Mouse (Mus musculus) heart, postnatal 0 days (tissue): ENCODE data around the gene Socs5. TPM values are rescaled to one million over a fixed set of nuclear protein-coding genes. Genes with fewer than 3 reads are reported as not detected.

Experiments used
- ATAC-seq: fragments of 200-750 bp; cut with Nextera tagmentation; 2 replicates; pipeline ENCODE4 v1.8.0; 2017; ENCODE audit warnings: low read depth, moderate number of reproducible peaks, moderate library complexity; ENCODE audit not compliant: insufficient read depth
- DNase-seq: peaks from one replicate; pipeline ENCODE4 v3.0.0-alpha.2; 2016; ENCODE audit warnings: low spot score
- H3K27ac ChIP-seq: fragments of 300-500 bp; sonication (generic); 2 replicates; pipeline ENCODE4 v1.5.1; 2014; ENCODE audit warnings: low read depth, mild to moderate bottlenecking
- H3K27me3 ChIP-seq: fragments of 300-500 bp; sonication (generic); 2 replicates; pipeline ENCODE4 v1.6.1; 2014; ENCODE audit warnings: low read length, mixed read lengths; ENCODE audit not compliant: control insufficient read depth, insufficient read depth
- H3K36me3 ChIP-seq: fragments of 300-500 bp; sonication (generic); replicated peaks from 2 replicates; pipeline ENCODE4 v1.6.1; 2014; ENCODE audit warnings: low read length, mixed read lengths; ENCODE audit not compliant: control insufficient read depth, insufficient read depth
- H3K4me1 ChIP-seq: fragments of 300-500 bp; sonication (generic); 2 replicates; pipeline ENCODE4 v1.6.1; 2014; ENCODE audit warnings: antibody characterized with exemption; ENCODE audit not compliant: control insufficient read depth, insufficient read depth
- H3K4me2 ChIP-seq: fragments of 300-500 bp; sonication (generic); 2 replicates; pipeline ENCODE4 v1.6.1; 2014; ENCODE audit warnings: low read depth, mild to moderate bottlenecking, low read length, moderate library complexity
- H3K4me3 ChIP-seq: fragments of 300-500 bp; sonication (generic); 2 replicates; pipeline ENCODE4 v1.5.1; 2014; ENCODE audit warnings: low read depth, low read length
- H3K9ac ChIP-seq: fragments of 300-500 bp; sonication (generic); replicated peaks from 2 replicates; pipeline ENCODE4 v1.6.1; 2014; ENCODE audit warnings: low read depth, low read length, mixed read lengths
- H3K9me3 ChIP-seq: fragments of 300-500 bp; sonication (generic); replicated peaks from 2 replicates; pipeline ENCODE4 v1.6.1; 2016; ENCODE audit warnings: low read length; ENCODE audit not compliant: control insufficient read depth
- CTCF ChIP-seq: IDR thresholded peaks from 2 replicates; pipeline ENCODE4 v1.5.1; 2016; ENCODE audit warnings: antibody characterized with exemption, control low read depth, low read depth
- EP300 ChIP-seq: IDR thresholded peaks from 2 replicates; pipeline ENCODE4 v1.6.1; 2016; ENCODE audit warnings: antibody characterized with exemption, low read depth
- WGBS: fragments of 180-500 bp; shearing (Covaris S2); extraction: QIAGEN DNeasy Blood & Tissue Kit; methylation state at CpG from one replicate; pipeline ENCODE4 v1.1.7; 2014; 5-methylcytosine and 5-hydroxymethylcytosine counted together
- polyA plus RNA-seq: library from polyadenylated mRNA; unstranded; fragments of >200 nt; fragmentation: Nextera tagmentation; extraction: Ambion mirVana; gene quantifications from 2 replicates; pipeline ENCODE4 v1.2.1, GENCODE M21; 2015
- total RNA-seq: library from RNA; depleted of rRNA; stranded (reverse); fragments of >200 nt; gene quantifications from 2 replicates; pipeline ENCODE4 v1.2.3, GENCODE M21; 2014; ENCODE audit warnings: low replicate concordance

Socs5 gene
- total and polyA plus RNA-seq, 2 experiments from 2014 or later, result 7.9 to 17.7 TPM

DNA sequence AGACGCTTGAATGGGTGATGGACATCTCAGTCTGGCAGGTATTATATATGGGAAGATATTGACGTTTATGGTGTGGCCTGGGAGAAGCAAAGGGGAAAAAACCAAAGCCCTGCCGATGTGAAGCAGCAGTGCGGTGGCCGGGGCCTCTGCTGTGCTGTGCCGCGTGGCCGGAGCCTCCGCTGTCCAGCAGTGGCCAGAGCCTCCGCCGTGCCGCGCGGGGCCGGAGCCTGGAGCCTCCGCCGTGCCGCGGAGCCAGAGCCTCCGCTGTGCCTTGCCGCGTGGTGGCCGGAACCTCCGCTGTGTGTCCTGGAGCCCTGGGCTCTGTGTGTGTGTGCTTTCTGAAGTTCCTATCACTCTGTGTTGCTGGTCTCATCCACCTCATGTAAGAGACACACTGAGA lies 17.9 kb downstream of the Socs5 start:
- Histone ChIP-seq H3K4me1 (no peaks in the 10 kb centered on the region), H3K9ac (0 out of 2 replicates have a peak overlapping the region, but pooled peaks have one; percentile 16), H3K27me3 (no peaks in the 10 kb centered on the region), H3K4me2 (peak overlapping the region; percentile 56), H3K9me3 (no peaks in the 10 kb centered on the region), H3K4me3 (peak overlapping the region; percentile 27), H3K27ac (peak overlapping the region; percentile 38; the same call in 1 of the 2 replicates), H3K36me3 (peaks cover 12% of the 10 kb centered on the region)
- TF ChIP-seq EP300 (no peak), CTCF (no peak)
- 56% methylated on average over 24 of the region's 24 CpGs for WGBS
- DNase-seq (no peak), ATAC-seq (peak; percentile 57; the same call in 1 of the 2 replicates)

DNA sequence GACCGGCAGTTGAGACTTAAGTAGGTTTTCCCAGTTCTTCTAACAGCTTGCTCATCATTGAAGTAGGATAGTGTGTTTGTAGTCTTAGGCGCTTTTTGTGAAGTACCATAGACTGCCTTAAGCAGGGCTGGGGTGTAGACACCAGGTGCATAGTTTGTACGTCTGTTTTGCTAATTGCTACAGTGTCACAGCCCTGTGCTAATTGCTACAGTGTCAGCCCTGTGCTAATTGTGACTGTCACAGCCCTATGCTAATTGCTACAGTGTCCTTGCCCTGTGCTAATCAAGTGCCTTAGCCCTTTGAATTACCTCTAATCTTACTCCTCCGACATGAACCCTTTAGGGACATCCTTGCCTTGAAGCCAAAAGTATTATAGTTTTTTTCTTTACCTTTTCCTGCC lies 24.8 kb downstream of the Socs5 start:
- Histone ChIP-seq H3K4me1 (no peaks in the 10 kb centered on the region), H3K27me3 (no peaks in the 10 kb centered on the region), H3K36me3 (peaks cover 18% of the 10 kb centered on the region), H3K27ac (no peak overlapping the region), H3K9ac (no peak overlapping the region), H3K9me3 (no peaks in the 10 kb centered on the region), H3K4me3 (no peak overlapping the region), H3K4me2 (no peak overlapping the region)
- TF ChIP-seq EP300, result no peak
- no peak for TF ChIP-seq CTCF
- DNase-seq (no peak), ATAC-seq (no peak)
- 78% methylated on average over 4 of the region's 4 CpGs for WGBS

GRCm38 (mm10) chr17:87133823-87134222 lies 26.3 kb downstream of the Socs5 start:
- no peak overlapping the region for H3K4me2 ChIP-seq
- WGBS, result 82% methylated on average over 23 of the region's 23 CpGs
- H3K4me3 ChIP-seq, result no peak overlapping the region
- H3K27ac ChIP-seq, result no peak overlapping the region
- DNase-seq, result peak; percentile 23
- H3K36me3 ChIP-seq, result peaks cover 18% of the 10 kb centered on the region
- no peak for ATAC-seq
- H3K27me3 ChIP-seq, result no peaks in the 10 kb centered on the region
- TF ChIP-seq CTCF (no peak; the same call in 1 of the 2 replicates), EP300 (no peak)
- H3K4me1 ChIP-seq, result no peaks in the 10 kb centered on the region
- no peaks in the 10 kb centered on the region for H3K9me3 ChIP-seq
- H3K9ac ChIP-seq, result no peak overlapping the region

- H3K4me3 ChIP-seq, result no peak overlapping the region
- WGBS, result 94% methylated on average over 24 of the region's 24 CpGs
- no peaks in the 10 kb centered on the region for H3K4me1 ChIP-seq
- peaks cover 18% of the 10 kb centered on the region for H3K36me3 ChIP-seq
- H3K4me2 ChIP-seq, result no peak overlapping the region
- H3K9ac ChIP-seq, result no peak overlapping the region
- no peak overlapping the region for H3K27ac ChIP-seq
- ATAC-seq (no peak), DNase-seq (no peak)
- TF ChIP-seq CTCF (no peak), EP300 (no peak)
- H3K27me3 ChIP-seq, result no peaks in the 10 kb centered on the region
- no peaks in the 10 kb centered on the region for H3K9me3 ChIP-seq
Observed at GRCm38 (mm10) chr17:87134631-87135030, 27.2 kb downstream of the Socs5 start.

DNA sequence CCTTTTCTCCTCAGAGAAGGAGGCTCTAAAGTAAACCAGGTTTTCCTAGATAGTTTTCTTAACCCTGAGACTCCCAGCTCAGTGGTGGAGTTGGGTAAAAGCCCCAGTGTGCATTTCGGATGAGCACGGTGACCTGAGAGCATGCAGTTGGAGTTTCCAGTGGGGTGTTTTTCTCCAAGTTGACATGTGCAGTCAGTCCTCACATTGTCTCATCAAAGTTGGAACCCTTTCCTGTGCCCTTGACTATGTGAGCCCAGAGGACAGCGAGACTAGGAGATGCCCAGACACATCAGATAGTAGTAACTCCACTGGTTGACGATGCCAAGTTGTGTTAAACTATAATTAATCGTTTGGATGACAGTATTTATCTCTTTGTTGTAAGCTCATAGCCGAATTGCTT lies 28.3 kb downstream of the Socs5 start:
- Histone ChIP-seq H3K4me3 (no peak overlapping the region), H3K27ac (no peak overlapping the region), H3K4me2 (no peak overlapping the region), H3K9ac (no peak overlapping the region), H3K9me3 (no peaks in the 10 kb centered on the region), H3K36me3 (peaks cover 18% of the 10 kb centered on the region), H3K27me3 (no peaks in the 10 kb centered on the region), H3K4me1 (no peaks in the 10 kb centered on the region)
- ATAC-seq (no peak), DNase-seq (no peak)
- no peak for TF ChIP-seq EP300
- whole genome bisulfite sequencing, result 76% methylated on average over 6 of the region's 6 CpGs

GRCm38 (mm10) chr17:87141188-87141935 lies 33.9 kb downstream of the Socs5 start:
- H3K4me1 ChIP-seq, result no peaks in the 10 kb centered on the region
- H3K27ac ChIP-seq, result 0 out of 2 replicates have a peak overlapping the region, but pooled peaks have one; percentile 15
- no peaks in the 10 kb centered on the region for H3K27me3 ChIP-seq
- H3K4me3 ChIP-seq, result no peak overlapping the region
- H3K36me3 ChIP-seq, result no peaks in the 10 kb centered on the region
- TF ChIP-seq EP300, result no peak
- TF ChIP-seq CTCF, result no peak
- no peak overlapping the region for H3K9ac ChIP-seq
- DNase-seq, result no peak
- WGBS, result 83% methylated on average over 9 of the region's 9 CpGs
- no peaks in the 10 kb centered on the region for H3K9me3 ChIP-seq
- no peak for ATAC-seq
- H3K4me2 ChIP-seq, result no peak overlapping the region
